Mouse (Mus musculus) megakaryocyte, embryonic 14.5 days (primary cell): Measurements from ENCODE around the gene Rpl37.

Source experiments
- FLI1 ChIP-seq: IDR thresholded peaks from 2 replicates; pipeline ENCODE4 v1.6.1; 2012; ENCODE audit warnings: low read length, inconsistent platforms, mixed read lengths
- GATA1 ChIP-seq: IDR thresholded peaks from 3 replicates; pipeline ENCODE4 v1.6.1; 2012; ENCODE audit warnings: mixed read lengths, low read length, inconsistent platforms, borderline replicate concordance

DNA sequence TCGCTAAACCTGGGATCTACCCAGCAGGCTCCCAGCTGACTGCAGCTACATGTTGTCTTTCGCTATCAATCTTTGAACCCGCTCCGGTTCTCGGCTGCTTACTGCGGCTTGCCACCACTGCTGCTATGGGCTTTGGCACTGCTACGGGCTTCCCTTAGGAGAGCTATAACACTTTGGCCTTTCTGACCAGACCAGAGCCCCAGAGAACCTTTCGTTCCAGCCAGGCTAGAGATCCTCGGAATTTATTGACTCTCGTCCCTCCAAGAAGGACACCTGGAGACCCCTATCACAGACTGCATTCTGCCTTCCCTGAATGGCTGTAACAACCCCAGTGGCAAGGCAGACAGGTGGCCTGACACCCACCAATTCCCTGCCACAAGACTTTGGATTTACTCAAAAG lies 26.3 kb upstream of the Rpl37 start:
- TF ChIP-seq FLI1 (no peak), GATA1 (no peak)
